In the genomic region with DNA sequence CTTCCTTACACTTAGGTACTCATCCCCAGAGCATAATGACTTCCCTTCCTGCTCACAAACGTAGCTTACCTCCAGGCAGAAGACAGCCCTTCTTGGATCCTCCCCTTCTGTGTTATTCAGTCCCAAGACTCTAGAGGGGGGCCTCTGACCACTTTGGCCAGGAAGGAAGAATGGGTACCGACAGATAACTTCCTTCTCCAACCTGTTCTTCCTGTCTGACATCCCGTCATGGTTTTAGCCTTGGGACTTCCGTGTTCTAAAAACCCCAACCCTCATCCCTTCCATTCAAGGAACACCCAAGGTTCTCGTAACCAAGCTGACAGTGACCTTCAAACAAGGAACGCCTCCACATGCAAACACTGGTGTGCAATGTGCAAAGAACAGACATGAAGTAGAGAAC, we compare ENCODE assay signal across 7 mouse cellular contexts. TPM values are rescaled to one million over a fixed set of nuclear protein-coding genes. Genes with fewer than 3 reads are reported as not detected.
A peak's percentile ranks its signal among the peaks of the same experiment; 100 is the strongest.
DNase-seq lines count a peak whose midpoint lies in the region; ATAC-seq and TF ChIP-seq lines count a peak whose summit lies in the region.

A gene (minus strand): TSS at position 168 of the 400 bp plus-strand sequence.

- H3K4me3 ChIP-seq in CH12.LX (replicated peaks in 1 of 3; ENCODE audit: low read depth in 2 of 3, low read length in 2 of 3, poor library complexity in 1 of 3): peak within 1 kb of the TSS; percentile 76 to 81 (median 79)
- peak within 1 kb of the TSS; percentile 39 for H3K4me3 ChIP-seq in forebrain, embryonic 11.5 days (ENCODE audit: low read depth, low read length)
- peak within 1 kb of the TSS; percentile 66 for H3K4me3 ChIP-seq in liver, embryonic 12.5 days
- peak within 1 kb of the TSS; percentile 39 for H3K4me3 ChIP-seq in neural tube, embryonic 15.5 days (replicated peaks)

- in situ Hi-C loops in CH12.LX (cut with MboI; ENCODE audit: low pct_ligation_motif_present, low pct_unique_long_range_greater_than_20kb, low sequenced_read_pairs): loop anchor here (10.0 kb wide), 1 partner anchor 144 kb away; no protein-coding TSS in a partner anchor

- peak within 1 kb of the TSS; percentile 96 for H3K9ac ChIP-seq in CH12.LX (ENCODE audit: insufficient read depth, low read depth)
- peak within 1 kb of the TSS; percentile 78 for H3K9ac ChIP-seq in forebrain, embryonic 11.5 days (ENCODE audit: low read length)
- H3K9ac ChIP-seq in liver, embryonic 12.5 days: peak within 1 kb of the TSS; percentile 89
- H3K9ac ChIP-seq in neural tube, embryonic 15.5 days (replicated peaks): peak within 1 kb of the TSS; percentile 58

- peak within 1 kb of the TSS; percentile 44; the same call in 1 of the 2 replicates for H3K27ac ChIP-seq in CH12.LX (ENCODE audit: insufficient read depth, low read depth)
- 0 out of 2 replicates have a peak within 1 kb of the TSS, but pooled peaks have one; percentile 27 for H3K27ac ChIP-seq in forebrain, embryonic 11.5 days (ENCODE audit: low read depth, low read length)
- H3K27ac ChIP-seq in liver, embryonic 12.5 days: peak within 1 kb of the TSS; percentile 83
- peak within 1 kb of the TSS; percentile 74 for H3K27ac ChIP-seq in neural tube, embryonic 15.5 days (replicated peaks)

- intact Hi-C loops in heart, postnatal 25 days (cut with DNase I): loop anchor here (10.0 kb wide), 1 partner anchor 284 kb away; no protein-coding TSS in a partner anchor

- peak; percentile 73 for TF ChIP-seq RAD21 in CH12.LX (IDR thresholded peaks at IDR 0.05; ENCODE audit: low read depth, low read length)

- peak; percentile 39 for ATAC-seq in forebrain, embryonic 11.5 days (replicated peaks; ENCODE audit: low FRiP score)
- peak; percentile 73 for ATAC-seq in liver, embryonic 12.5 days
- ATAC-seq in neural tube, embryonic 15.5 days (ENCODE audit: low FRiP score): 0 out of 2 replicates have a peak, but pooled peaks have one; percentile 13

- peaks cover 0 to 16% of the 10 kb centered on the region in 2 experiments; a peak in 3 of 4 replicates for H3K4me1 ChIP-seq in CH12.LX (ENCODE audit: control insufficient read depth in 1 of 2, insufficient read depth in 2 of 2)
- no peaks in the 10 kb centered on the region; the same call in 1 of the 2 replicates for H3K4me1 ChIP-seq in forebrain, embryonic 11.5 days (replicated peaks; ENCODE audit: control insufficient read depth, insufficient read depth, low read length)
- H3K4me1 ChIP-seq in liver, embryonic 12.5 days: peaks cover 26% of the 10 kb centered on the region
- peaks cover 33% of the 10 kb centered on the region for H3K4me1 ChIP-seq in neural tube, embryonic 15.5 days

- H3K27me3 ChIP-seq in CH12.LX (replicated peaks): no peaks in the 10 kb centered on the region
- H3K27me3 ChIP-seq in forebrain, embryonic 11.5 days (ENCODE audit: control insufficient read depth, insufficient read depth, low read length): no peaks in the 10 kb centered on the region
- no peaks in the 10 kb centered on the region; the same call in 1 of the 2 replicates for H3K27me3 ChIP-seq in liver, embryonic 12.5 days (replicated peaks)
- no peaks in the 10 kb centered on the region for H3K27me3 ChIP-seq in neural tube, embryonic 15.5 days (replicated peaks)

- no peak for TF ChIP-seq EP300 in CH12.LX (IDR thresholded peaks at IDR 0.05; ENCODE audit: low read length)

- H3K4me2 ChIP-seq in CH12.LX (ENCODE audit: insufficient read depth, low read depth, poor library complexity, severe bottlenecking): peak within 1 kb of the TSS; percentile 42
- peak within 1 kb of the TSS; percentile 71 for H3K4me2 ChIP-seq in forebrain, embryonic 11.5 days (ENCODE audit: low read depth, low read length, severe bottlenecking)
- H3K4me2 ChIP-seq in liver, embryonic 12.5 days: peak within 1 kb of the TSS; percentile 97
- H3K4me2 ChIP-seq in neural tube, embryonic 15.5 days: peak within 1 kb of the TSS; percentile 69

- dilution Hi-C loops in CH12.LX (cut with MboI; ENCODE audit: extremely low pct_ligation_motif_present, extremely low pct_unique_long_range_greater_than_20kb, low sequenced_read_pairs): no loop called here

- H3K79me2 ChIP-seq in CH12.LX (replicated peaks; ENCODE audit: control insufficient read depth, extremely low read depth, insufficient read depth, poor library complexity, severe bottlenecking): no peaks in the 10 kb centered on the region

- DNase-seq in CH12.LX (ENCODE audit: extremely low read depth) (peak; percentile 74), ZHBTc4 (ENCODE audit: low read depth, low spot score) (peak; percentile 41)
- DNase-seq in forebrain, embryonic 11.5 days (ENCODE audit: low spot score): no peak
- DNase-seq in heart, postnatal 25 days (ENCODE audit: low spot score): no peak
- no peak for DNase-seq in right cerebral cortex, postnatal 4 days

- peaks cover 8 to 28% of the 10 kb centered on the region in 2 experiments for H3K36me3 ChIP-seq in CH12.LX (replicated peaks in 1 of 2; ENCODE audit: control insufficient read depth in 1 of 2, insufficient read depth in 1 of 2, low read length in 1 of 2)
- no peaks in the 10 kb centered on the region for H3K36me3 ChIP-seq in forebrain, embryonic 11.5 days (ENCODE audit: control insufficient read depth, insufficient read depth, low read length)
- H3K36me3 ChIP-seq in liver, embryonic 12.5 days: peaks cover 4% of the 10 kb centered on the region
- H3K36me3 ChIP-seq in neural tube, embryonic 15.5 days: peaks cover 7% of the 10 kb centered on the region

- TF ChIP-seq CTCF in CH12.LX (conservative IDR thresholded peaks at IDR 0.05 in 1 of 2, IDR thresholded peaks at IDR 0.05 in 1 of 2; ENCODE audit: low read depth in 2 of 2, low read length in 2 of 2): peak; percentile 7 to 59; a peak in 3 of 4 replicates

- 83% methylated on average over 6 of the region's 6 CpGs for WGBS in forebrain, embryonic 11.5 days
- WGBS in liver, embryonic 12.5 days (ENCODE audit: insufficient replicate concordance): 18% methylated on average over 6 of the region's 6 CpGs
- 80% methylated on average over 6 of the region's 6 CpGs for WGBS in neural tube, embryonic 15.5 days

- H3K9me3 ChIP-seq in CH12.LX (replicated peaks; ENCODE audit: low read length): no peaks in the 10 kb centered on the region
- no peaks in the 10 kb centered on the region for H3K9me3 ChIP-seq in forebrain, embryonic 11.5 days (ENCODE audit: control insufficient read depth, low read length)
- 0 out of 2 replicates have a peak, but pooled peaks cover 3% of the 10 kb centered on the region for H3K9me3 ChIP-seq in liver, embryonic 12.5 days (replicated peaks)
- H3K9me3 ChIP-seq in neural tube, embryonic 15.5 days (replicated peaks): no peaks in the 10 kb centered on the region

- TF ChIP-seq POLR2A in CH12.LX (IDR thresholded peaks at IDR 0.05; ENCODE audit: low read depth, low read length): no peak

TF ChIP-seq in CH12.LX, 34 proteins besides CTCF, POLR2A, EP300 and RAD21:
- TF ChIP-seq ELF1 (IDR thresholded peaks at IDR 0.05; ENCODE audit: low read depth, low read length) (peak; percentile 80), E2F4 (IDR thresholded peaks at IDR 0.05; ENCODE audit: insufficient replicate concordance, low read depth, low read length) (no peak), IRF4 (IDR thresholded peaks at IDR 0.05; ENCODE audit: low read depth, low read length) (0 out of 2 replicates have a peak, but pooled peaks have one; percentile 2)

RNA-seq across cellular contexts. Expression of the gene that starts here (rescaled TPM):
- total RNA-seq in CH12.LX (2012; rRNA removed) (8.8 and 10.9 TPM in 2 replicates), CH12.LX (2014; rRNA removed) (8.0 and 8.8 TPM in 2 replicates)
- polyA plus RNA-seq in CH12.LX (2012; ENCODE audit: insufficient read length, low read depth): 12.6 and 15.4 TPM in 2 replicates
- 3.2 and 3.6 TPM in 2 replicates for polyA plus RNA-seq in forebrain, embryonic 11.5 days (2014; fragmentation: Nextera tagmentation; extraction: Ambion mirVana)
- total RNA-seq in heart, postnatal 25 days (2021): 10 to 100 TPM; 19.4 to 20.7 TPM
- 3.6 and 4.0 TPM in 2 replicates for polyA plus RNA-seq in liver, embryonic 12.5 days (2016; fragmentation: Nextera tagmentation; extraction: Ambion mirVana)
- polyA plus RNA-seq in neural tube, embryonic 15.5 days (2015; fragmentation: Nextera tagmentation; extraction: Ambion mirVana): 4.5 and 5.3 TPM in 2 replicates

Comparison
In these comparisons a context has a peak if more than half of its experiments do, and no peak if none do; other contexts are left out.
1. DNase-seq: peak in CH12.LX (single experiment) and ZHBTc4 (single experiment); none in forebrain, embryonic 11.5 days (single experiment), heart, postnatal 25 days (single experiment) and right cerebral cortex, postnatal 4 days (single experiment).
2. H3K27ac ChIP-seq: peak in every context shown above with its lines; median percentile 83 in liver, embryonic 12.5 days; 74 in neural tube, embryonic 15.5 days; 44 in CH12.LX; 27 in forebrain, embryonic 11.5 days.
3. H3K4me2 ChIP-seq: peak in every context shown above with its lines; median percentile 97 in liver, embryonic 12.5 days; 71 in forebrain, embryonic 11.5 days; 69 in neural tube, embryonic 15.5 days; 42 in CH12.LX.
4. ATAC-seq: peak in every context shown above with its lines; median percentile 73 in liver, embryonic 12.5 days; 39 in forebrain, embryonic 11.5 days; 13 in neural tube, embryonic 15.5 days.
5. Peak in every context shown above with its lines, with median percentiles within 50 percentile points of each other: H3K4me3 ChIP-seq and H3K9ac ChIP-seq.